Mouse (Mus musculus): ENCODE results near the gene Plekha8.

- TF ChIP-seq CTCF (IDR thresholded peaks at IDR 0.05; ENCODE audit: low read depth, low read length) (no peak), POLR2A (IDR thresholded peaks at IDR 0.05; ENCODE audit: borderline replicate concordance, low read depth, low read length) (no peak)
Measured at GRCm38 (mm10) chr6:54548314-54549019, 46.4 kb upstream of the Plekha8 start.
